ENCODE assay signal across 10 mouse cellular contexts in genomic region chr14:48198190-48198954, GRCm38 (mm10).
DNase-seq lines count a peak whose midpoint lies in the region; ATAC-seq and TF ChIP-seq lines count a peak whose summit lies in the region.
"Had no signal": no experiment of that assay in that cellular context is flagged by ENCODE, and none has a peak within 500 bp of the region (broad histone marks: within the 10 kb centered on the region; RNA-seq: fewer than 3 reads in every experiment).

No protein-coding gene starts in this region.

- peak; percentile 61 for TF ChIP-seq EP300 in lung, postnatal 0 days (IDR thresholded peaks at IDR 0.05)

- H3K27me3 ChIP-seq in intestine, embryonic 16.5 days (replicated peaks; ENCODE audit: control insufficient read depth, insufficient read depth, low read length): no peaks in the 10 kb centered on the region
- H3K27me3 ChIP-seq in intestine, embryonic 15.5 days (replicated peaks): no peaks in the 10 kb centered on the region
- H3K27me3 ChIP-seq in lung, postnatal 0 days (replicated peaks; ENCODE audit: insufficient read depth, low read length): no peaks in the 10 kb centered on the region
- H3K27me3 ChIP-seq: embryonic facial prominence, embryonic 12.5 days had no signal

- peak; percentile 25 for DNase-seq in adrenal gland, postnatal 10 days
- no peak for DNase-seq in adrenal gland, adult 8-10 months
- DNase-seq in adipocyte (ENCODE audit: low spot score): peak; percentile 35
- peak; percentile 84 for DNase-seq in lung, postnatal 0 days (ENCODE audit: low spot score)
- no peak for DNase-seq in right cerebral cortex, postnatal 10 days (ENCODE audit: low spot score in 2 of 2)
- DNase-seq in adrenal gland, postnatal 36 days: no peak

- WGBS in intestine, embryonic 16.5 days: 45% methylated on average over 8 of the region's 8 CpGs
- 46% methylated on average over 8 of the region's 8 CpGs for WGBS in intestine, embryonic 15.5 days
- 44% methylated on average over 8 of the region's 8 CpGs for WGBS in lung, postnatal 0 days

- H3K4me1 ChIP-seq in intestine, embryonic 16.5 days (ENCODE audit: control insufficient read depth, insufficient read depth, low read length): peaks cover 19% of the 10 kb centered on the region
- peaks cover 18% of the 10 kb centered on the region for H3K4me1 ChIP-seq in intestine, embryonic 15.5 days (replicated peaks)
- peaks cover 7% of the 10 kb centered on the region for H3K4me1 ChIP-seq in lung, postnatal 0 days (ENCODE audit: insufficient read depth, low read depth, low read length)

- no peak for TF ChIP-seq CTCF in lung, postnatal 0 days (IDR thresholded peaks at IDR 0.05)

- no peaks in the 10 kb centered on the region for H3K9me3 ChIP-seq in intestine, embryonic 16.5 days (ENCODE audit: control insufficient read depth, low read length)
- H3K9me3 ChIP-seq in intestine, embryonic 15.5 days: no peaks in the 10 kb centered on the region
- no peaks in the 10 kb centered on the region for H3K9me3 ChIP-seq in lung, postnatal 0 days (ENCODE audit: low read length)
- H3K9me3 ChIP-seq: embryonic facial prominence, embryonic 12.5 days had no signal

- H3K27ac ChIP-seq in intestine, embryonic 16.5 days (ENCODE audit: low read length): no peak overlapping the region
- no peak overlapping the region for H3K27ac ChIP-seq in intestine, embryonic 15.5 days
- H3K27ac ChIP-seq in lung, postnatal 0 days (ENCODE audit: low read length): no peak overlapping the region; the same call in none of the 2 replicates
- H3K27ac ChIP-seq: embryonic facial prominence, embryonic 12.5 days had no signal

- no peak overlapping the region for H3K4me3 ChIP-seq in intestine, embryonic 16.5 days (ENCODE audit: low read length)
- no peak overlapping the region for H3K4me3 ChIP-seq in intestine, embryonic 15.5 days (replicated peaks)
- no peak overlapping the region for H3K4me3 ChIP-seq in lung, postnatal 0 days (ENCODE audit: low read depth, low read length)
- H3K4me3 ChIP-seq: embryonic facial prominence, embryonic 12.5 days had no signal

- H3K36me3 ChIP-seq in intestine, embryonic 16.5 days (ENCODE audit: control insufficient read depth, insufficient read depth, low read length): no peaks in the 10 kb centered on the region
- H3K36me3 ChIP-seq in intestine, embryonic 15.5 days: no peaks in the 10 kb centered on the region
- H3K36me3 ChIP-seq in lung, postnatal 0 days (ENCODE audit: insufficient read depth, low read length): no peaks in the 10 kb centered on the region
- H3K36me3 ChIP-seq: embryonic facial prominence, embryonic 12.5 days had no signal

- H3K9ac ChIP-seq in intestine, embryonic 16.5 days (ENCODE audit: low read depth, low read length): no peak overlapping the region
- no peak overlapping the region for H3K9ac ChIP-seq in intestine, embryonic 15.5 days
- H3K9ac ChIP-seq in lung, postnatal 0 days (replicated peaks; ENCODE audit: low read depth): no peak overlapping the region
- H3K9ac ChIP-seq: embryonic facial prominence, embryonic 12.5 days had no signal

- no peak overlapping the region for H3K4me2 ChIP-seq in intestine, embryonic 16.5 days (ENCODE audit: low read depth, low read length)
- H3K4me2 ChIP-seq in intestine, embryonic 15.5 days (replicated peaks): no peak overlapping the region
- H3K4me2 ChIP-seq in lung, postnatal 0 days (replicated peaks; ENCODE audit: low read depth, low read length): no peak overlapping the region
- H3K4me2 ChIP-seq: embryonic facial prominence, embryonic 12.5 days; liver, embryonic 11.5 days had no signal

- ATAC-seq in intestine, embryonic 16.5 days: 0 out of 2 replicates have a peak, but pooled peaks have one; percentile 40
- ATAC-seq in intestine, embryonic 15.5 days: no peak
- peak; percentile 62 for ATAC-seq in lung, postnatal 0 days

Comparison
In these comparisons a context has a peak if more than half of its experiments do, and no peak if none do; other contexts are left out.
1. DNase-seq: peak in adrenal gland, postnatal 10 days (single experiment), adipocyte (single experiment) and lung, postnatal 0 days (single experiment); none in adrenal gland, adult 8-10 months (single experiment), right cerebral cortex, postnatal 10 days (0 of 2) and adrenal gland, postnatal 36 days (0 of 2).